Mouse (Mus musculus) limb, embryonic 14.5 days (tissue): ENCODE data around the gene BC037034. TPM values are rescaled to one million over a fixed set of nuclear protein-coding genes. Genes with fewer than 3 reads are reported as not detected.

Experiments
- ATAC-seq: fragments of 200-750 bp; cut with Nextera tagmentation; 2 replicates; pipeline ENCODE4 v1.8.0; 2017; ENCODE audit warnings: low read depth, moderate number of reproducible peaks, moderate TSS enrichment; ENCODE audit not compliant: low FRiP score
- DNase-seq: peaks from one replicate; pipeline ENCODE4 v3.0.0-alpha.2; 2015; ENCODE audit warnings: low spot score
- H3K27ac ChIP-seq: fragments of 300-500 bp; sonication (generic); replicated peaks from 2 replicates; pipeline ENCODE4 v1.5.1; 2014; ENCODE audit warnings: low read depth, mild to moderate bottlenecking, low read length, moderate library complexity, mixed read lengths
- H3K27me3 ChIP-seq: fragments of 300-500 bp; sonication (generic); 2 replicates; pipeline ENCODE4 v1.6.1; 2014; ENCODE audit warnings: low read length, mixed read lengths; ENCODE audit not compliant: control insufficient read depth, insufficient read depth
- H3K36me3 ChIP-seq: fragments of 300-500 bp; sonication (generic); 2 replicates; pipeline ENCODE4 v1.6.1; 2014; ENCODE audit warnings: mild to moderate bottlenecking, low read length, moderate library complexity, mixed read lengths; ENCODE audit not compliant: control insufficient read depth, insufficient read depth
- H3K4me1 ChIP-seq: fragments of 300-500 bp; sonication (generic); 2 replicates; pipeline ENCODE4 v1.6.1; 2014; ENCODE audit warnings: antibody characterized with exemption, low read length, mixed read lengths; ENCODE audit not compliant: control insufficient read depth, insufficient read depth
- H3K4me2 ChIP-seq: fragments of 300-500 bp; sonication (generic); replicated peaks from 2 replicates; pipeline ENCODE4 v1.6.1; 2014; ENCODE audit warnings: low read depth, mild to moderate bottlenecking, low read length, moderate library complexity; ENCODE audit not compliant: severe bottlenecking
- H3K4me3 ChIP-seq: fragments of 300-500 bp; sonication (generic); replicated peaks from 2 replicates; pipeline ENCODE4 v1.5.1; 2014; ENCODE audit warnings: low read length
- H3K9ac ChIP-seq: fragments of 300-500 bp; sonication (generic); 2 replicates; pipeline ENCODE4 v1.6.1; 2014; ENCODE audit warnings: mild to moderate bottlenecking, low read depth, low read length, moderate library complexity; ENCODE audit not compliant: severe bottlenecking
- H3K9me3 ChIP-seq: fragments of 300-500 bp; sonication (generic); 2 replicates; pipeline ENCODE4 v1.6.1; 2016; ENCODE audit warnings: low read length; ENCODE audit not compliant: control insufficient read depth
- POLR2A ChIP-seq: fragments of 200-500 bp; IDR thresholded peaks from 2 replicates; pipeline ENCODE4 v1.8.0; 2012; ENCODE audit warnings: inconsistent platforms, mild to moderate bottlenecking, moderate library complexity, borderline replicate concordance; ENCODE audit not compliant: insufficient read depth, insufficient read length; ENCODE audit errors: extremely low read depth
- WGBS: fragments of 180-500 bp; shearing (Covaris S2); extraction: QIAGEN DNeasy Blood & Tissue Kit; methylation state at CpG from one replicate; pipeline ENCODE4 v1.1.7; 2014; 5-methylcytosine and 5-hydroxymethylcytosine counted together
- polyA plus RNA-seq, 2 experiments: library from polyadenylated mRNA; depleted of rRNA in 1 of 2; stranded (reverse) in 1 of 2; unstranded in 1 of 2; fragments of >200 nt; fragmentation: Nextera tagmentation in 1 of 2; extraction: Ambion mirVana in 1 of 2; gene quantifications; 2 replicates each; pipeline versions ENCODE4 v1.2.1 to v1.2.3; 2012 to 2014

BC037034 gene
- polyA plus RNA-seq, 2 experiments, result 5.2 to 81.0 TPM

- peaks cover 19% of the 10 kb centered on the region for H3K4me1 ChIP-seq
- no peak for TF ChIP-seq POLR2A
- no peaks in the 10 kb centered on the region for H3K9me3 ChIP-seq
- H3K27ac ChIP-seq, result no peak overlapping the region
- H3K4me3 ChIP-seq, result no peak overlapping the region
- ATAC-seq, result no peak
- WGBS, result 83% methylated on average over 6 of the region's 6 CpGs
- no peak overlapping the region for H3K9ac ChIP-seq
- no peak overlapping the region for H3K4me2 ChIP-seq
- H3K27me3 ChIP-seq, result no peaks in the 10 kb centered on the region
- peaks cover 47% of the 10 kb centered on the region for H3K36me3 ChIP-seq
- DNase-seq, result peak; percentile 4
Observed at GRCm38 (mm10) chr5:138258542-138258941, 5.3 kb downstream of the BC037034 start.

- ATAC-seq (no peak), DNase-seq (peak; percentile 2)
- no peak overlapping the region for H3K27ac ChIP-seq
- H3K36me3 ChIP-seq, result peaks cover 47% of the 10 kb centered on the region
- no peak overlapping the region for H3K4me2 ChIP-seq
- peaks cover 18% of the 10 kb centered on the region for H3K4me1 ChIP-seq
- TF ChIP-seq POLR2A, result no peak
- no peaks in the 10 kb centered on the region for H3K27me3 ChIP-seq
- no peak overlapping the region for H3K9ac ChIP-seq
- H3K9me3 ChIP-seq, result no peaks in the 10 kb centered on the region
- 81% methylated on average over 3 of the region's 3 CpGs for WGBS
- H3K4me3 ChIP-seq, result no peak overlapping the region
Observed at GRCm38 (mm10) chr5:138258078-138258477, 5.8 kb downstream of the BC037034 start.

DNA sequence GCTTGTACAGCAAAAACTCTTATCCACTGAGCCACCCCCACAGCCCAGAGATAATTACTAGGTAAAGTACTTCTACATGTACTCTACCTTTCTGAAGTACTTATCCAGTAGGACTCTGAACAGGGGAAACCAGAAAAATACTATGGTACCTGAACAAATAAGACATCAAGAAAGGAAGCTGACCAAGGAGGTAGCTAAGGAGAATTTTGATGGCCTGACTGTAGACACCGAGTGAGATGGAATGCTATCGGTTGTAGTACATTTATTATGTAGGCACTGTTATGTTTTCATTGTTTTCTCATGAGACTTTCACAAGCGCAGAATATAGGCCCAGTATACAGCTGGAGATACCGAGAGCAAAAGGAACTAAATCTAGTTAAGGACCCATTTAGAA lies 6.3 kb downstream of the BC037034 start:
- no peak for TF ChIP-seq POLR2A
- H3K27me3 ChIP-seq, result no peaks in the 10 kb centered on the region
- H3K27ac ChIP-seq, result no peak overlapping the region
- H3K4me1 ChIP-seq, result peaks cover 13% of the 10 kb centered on the region
- ATAC-seq, result no peak
- peaks cover 47% of the 10 kb centered on the region for H3K36me3 ChIP-seq
- H3K4me2 ChIP-seq, result no peak overlapping the region
- no peak overlapping the region for H3K9ac ChIP-seq
- no peaks in the 10 kb centered on the region for H3K9me3 ChIP-seq
- H3K4me3 ChIP-seq, result no peak overlapping the region
- WGBS, result 89% methylated on average over 4 of the region's 4 CpGs
- no peak for DNase-seq

DNA sequence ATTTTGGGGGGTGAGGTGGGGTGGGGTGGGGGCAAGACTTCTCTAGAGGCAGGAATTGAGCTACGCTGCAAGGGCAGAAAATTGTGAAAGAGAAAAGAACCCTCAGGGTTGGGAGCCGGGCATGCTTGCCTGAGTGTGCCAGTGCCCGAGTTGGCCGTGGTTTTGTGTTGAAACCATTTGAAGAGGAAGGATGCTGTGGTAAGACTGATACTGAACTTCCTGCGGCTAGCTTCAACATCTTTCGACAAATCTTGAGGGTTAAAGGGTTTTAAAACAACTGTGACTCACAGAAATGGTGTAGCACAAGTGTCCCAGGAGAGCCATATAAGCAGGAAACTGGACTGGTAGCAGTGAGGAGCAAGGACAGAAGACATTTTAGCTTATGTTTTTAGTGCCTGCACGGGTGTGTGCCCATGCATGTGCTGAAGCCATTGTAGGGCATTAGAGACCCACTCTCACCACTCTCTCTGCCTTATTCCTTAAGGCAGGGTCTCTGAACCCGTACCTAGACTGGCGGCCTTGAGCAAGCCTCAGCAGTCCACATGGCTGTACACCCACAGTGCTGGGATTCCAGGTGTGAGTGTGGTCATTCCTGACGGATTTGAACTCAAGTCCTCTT lies 6.8 kb downstream of the BC037034 start:
- Histone ChIP-seq H3K27ac (no peak overlapping the region), H3K4me2 (no peak overlapping the region)
- no peak for ATAC-seq

GRCm38 (mm10) chr5:138256094-138256467 lies 7.8 kb downstream of the BC037034 start:
- whole genome bisulfite sequencing, result 20% methylated on average over 7 of the region's 7 CpGs
- Histone ChIP-seq H3K4me1 (peaks cover 11% of the 10 kb centered on the region), H3K9ac (peak overlapping the region; percentile 61), H3K4me2 (peak overlapping the region; percentile 77), H3K36me3 (peaks cover 35% of the 10 kb centered on the region), H3K9me3 (no peaks in the 10 kb centered on the region), H3K27me3 (no peaks in the 10 kb centered on the region), H3K4me3 (peak overlapping the region; percentile 55), H3K27ac (0 out of 2 replicates have a peak overlapping the region, but pooled peaks have one; percentile 28)
- no peak for TF ChIP-seq POLR2A
- ATAC-seq, result no peak
- no peak for DNase-seq

More for the DNA sequence above, 6.8 kb downstream of the BC037034 start:
- Histone ChIP-seq H3K9ac (no peak overlapping the region), H3K4me1 (peaks cover 11% of the 10 kb centered on the region), H3K4me3 (no peak overlapping the region), H3K36me3 (peaks cover 45% of the 10 kb centered on the region), H3K9me3 (no peaks in the 10 kb centered on the region), H3K27me3 (no peaks in the 10 kb centered on the region)
- DNase-seq, result peak; percentile 1
- no peak for TF ChIP-seq POLR2A
- 89% methylated on average over 10 of the region's 10 CpGs for WGBS
